Mouse (Mus musculus): ENCODE results near the gene Vmp1. TPM values are rescaled to one million over a fixed set of nuclear protein-coding genes. Genes with fewer than 3 reads are reported as not detected.

Gene Vmp1
- polyA plus RNA-seq, 1 experiment from 2014 or later, result 87.4 TPM

GRCm38 (mm10) chr11:86586177-86586867 lies 97.3 kb downstream of the Vmp1 start:
- Histone ChIP-seq H3K4me2 (replicated peaks) (0 out of 2 replicates have a peak overlapping the region, but pooled peaks have one; percentile 25), H3K4me3 (no peak overlapping the region), H3K36me3 (peaks cover 7% of the 10 kb centered on the region; the same call in 1 of the 2 replicates), H3K9me3 (no peaks in the 10 kb centered on the region), H3K9ac (replicated peaks) (0 out of 2 replicates have a peak overlapping the region, but pooled peaks have one; percentile 12), H3K27ac (replicated peaks) (no peak overlapping the region), H3K27me3 (no peaks in the 10 kb centered on the region), H3K4me1 (peaks cover 13% of the 10 kb centered on the region)
- ATAC-seq (ENCODE audit: low FRiP score, low read depth), result no peak
- 24% methylated on average over 12 of the region's 12 CpGs for WGBS

DNA sequence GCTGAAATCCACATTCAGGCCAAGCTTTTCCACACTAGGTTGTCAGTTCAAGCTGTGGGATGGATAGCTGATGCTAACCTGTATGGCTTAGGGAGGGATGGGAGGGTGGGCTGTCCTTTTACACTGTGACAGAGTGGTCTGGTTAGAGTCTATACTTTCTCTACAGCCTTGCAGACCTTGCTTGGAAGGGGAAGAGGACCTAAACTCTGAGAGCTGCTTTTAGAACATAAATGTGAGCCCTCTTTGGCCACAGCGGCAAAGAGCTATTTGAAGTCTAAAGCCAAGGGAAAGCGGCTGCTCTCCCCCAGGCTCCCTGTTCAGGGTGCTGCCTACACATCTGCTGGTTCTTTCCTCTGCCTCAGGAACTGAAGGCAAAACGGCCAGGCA lies 98.0 kb downstream of the Vmp1 start:
- Histone ChIP-seq H3K4me3 (no peak overlapping the region), H3K27me3 (no peaks in the 10 kb centered on the region), H3K36me3 (peaks cover 7% of the 10 kb centered on the region; the same call in 1 of the 2 replicates), H3K27ac (replicated peaks) (no peak overlapping the region), H3K9me3 (no peaks in the 10 kb centered on the region), H3K9ac (replicated peaks) (no peak overlapping the region), H3K4me1 (peaks cover 13% of the 10 kb centered on the region), H3K4me2 (replicated peaks) (no peak overlapping the region)
- ATAC-seq (ENCODE audit: low FRiP score, low read depth), result no peak
- 48% methylated on average over 3 of the region's 3 CpGs for WGBS

- ATAC-seq (ENCODE audit: low FRiP score, low read depth), result no peak
- no peaks in the 10 kb centered on the region for H3K27me3 ChIP-seq
- no peak overlapping the region for H3K4me3 ChIP-seq
- H3K27ac ChIP-seq (replicated peaks), result no peak overlapping the region
- no peaks in the 10 kb centered on the region for H3K9me3 ChIP-seq
- H3K36me3 ChIP-seq, result peaks cover 7% of the 10 kb centered on the region; the same call in 1 of the 2 replicates
- peaks cover 13% of the 10 kb centered on the region for H3K4me1 ChIP-seq
- 55% methylated on average over 7 of the region's 7 CpGs for WGBS
- no peak overlapping the region for H3K4me2 ChIP-seq (replicated peaks)
- no peak overlapping the region for H3K9ac ChIP-seq (replicated peaks)
Observed at GRCm38 (mm10) chr11:86584898-86585597, 98.6 kb downstream of the Vmp1 start.

DNA sequence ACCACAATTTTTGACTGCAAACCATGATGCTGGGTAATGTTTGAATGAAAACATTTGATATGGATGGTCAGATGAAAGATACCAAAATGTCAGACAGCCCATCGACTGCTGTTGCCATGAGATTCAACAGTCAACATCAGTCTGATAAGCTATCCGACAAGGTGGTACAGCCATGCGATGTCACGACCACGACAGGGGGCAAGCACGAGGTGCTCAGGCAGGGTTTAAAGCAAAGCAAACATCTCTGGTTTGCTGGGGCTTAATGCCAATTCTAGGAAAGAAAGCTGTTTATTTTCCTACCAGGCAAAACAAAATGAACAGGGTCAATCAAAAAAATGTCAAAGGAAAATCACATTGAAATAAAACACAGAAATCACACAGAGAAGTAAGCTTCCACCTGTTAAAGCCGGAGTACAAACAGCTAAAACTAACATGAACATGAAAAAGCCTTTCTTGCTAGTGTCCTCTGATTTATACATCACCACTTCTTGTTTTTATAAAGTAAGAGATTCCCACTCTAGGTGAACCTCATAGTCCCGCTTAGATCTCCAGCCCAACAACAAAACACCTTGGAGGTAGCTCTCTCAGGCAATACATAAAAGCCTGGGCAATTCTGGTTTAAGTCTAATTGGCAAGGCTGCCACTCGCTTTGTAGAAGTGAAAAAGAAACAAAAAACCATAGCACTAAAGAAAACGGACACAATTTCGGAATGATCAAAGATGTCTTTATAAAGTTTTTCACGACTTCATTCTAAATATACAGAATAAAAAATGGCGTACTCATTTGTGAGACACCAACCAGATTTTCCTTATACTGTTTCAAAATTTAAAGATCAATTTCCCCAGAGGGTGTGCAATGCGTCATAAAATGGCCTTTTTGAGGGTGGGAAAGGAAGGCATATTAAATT lies 99.4 kb downstream of the Vmp1 start:
- 89% methylated on average over 14 of the region's 14 CpGs for WGBS
- H3K9me3 ChIP-seq, result no peaks in the 10 kb centered on the region

GRCm38 (mm10) chr11:86583313-86583825 lies 100.3 kb downstream of the Vmp1 start:
- no peak overlapping the region for H3K9ac ChIP-seq (replicated peaks)
- H3K4me3 ChIP-seq, result no peak overlapping the region
- H3K9me3 ChIP-seq, result no peaks in the 10 kb centered on the region
- H3K4me1 ChIP-seq, result peaks cover 13% of the 10 kb centered on the region
- H3K4me2 ChIP-seq (replicated peaks), result no peak overlapping the region
- WGBS, result 91% methylated on average over 3 of the region's 3 CpGs
- no peak overlapping the region for H3K27ac ChIP-seq (replicated peaks)
- H3K27me3 ChIP-seq, result no peaks in the 10 kb centered on the region
- ATAC-seq (ENCODE audit: low FRiP score, low read depth), result no peak
- H3K36me3 ChIP-seq, result peaks cover 7% of the 10 kb centered on the region; the same call in 1 of the 2 replicates

More for the DNA sequence above, 99.4 kb downstream of the Vmp1 start:
- no peak overlapping the region for H3K4me3 ChIP-seq
- peaks cover 13% of the 10 kb centered on the region for H3K4me1 ChIP-seq
- no peak for ATAC-seq (ENCODE audit: low FRiP score, low read depth)
- no peak overlapping the region for H3K27ac ChIP-seq (replicated peaks)
- no peak overlapping the region for H3K4me2 ChIP-seq (replicated peaks)
- peaks cover 7% of the 10 kb centered on the region; the same call in 1 of the 2 replicates for H3K36me3 ChIP-seq
- H3K27me3 ChIP-seq, result no peaks in the 10 kb centered on the region
- no peak overlapping the region for H3K9ac ChIP-seq (replicated peaks)

GRCm38 (mm10) chr11:86582543-86583260 lies 100.9 kb downstream of the Vmp1 start:
- H3K4me1 ChIP-seq, result peaks cover 9% of the 10 kb centered on the region
- no peaks in the 10 kb centered on the region for H3K9me3 ChIP-seq
- H3K9ac ChIP-seq (replicated peaks), result no peak overlapping the region
- 91% methylated on average over 7 of the region's 7 CpGs for WGBS
- peaks cover 7% of the 10 kb centered on the region; the same call in 1 of the 2 replicates for H3K36me3 ChIP-seq
- H3K4me2 ChIP-seq (replicated peaks), result no peak overlapping the region
- H3K4me3 ChIP-seq, result no peak overlapping the region
- H3K27me3 ChIP-seq, result no peaks in the 10 kb centered on the region
- no peak for ATAC-seq (ENCODE audit: low FRiP score, low read depth)
- H3K27ac ChIP-seq (replicated peaks), result no peak overlapping the region

DNA sequence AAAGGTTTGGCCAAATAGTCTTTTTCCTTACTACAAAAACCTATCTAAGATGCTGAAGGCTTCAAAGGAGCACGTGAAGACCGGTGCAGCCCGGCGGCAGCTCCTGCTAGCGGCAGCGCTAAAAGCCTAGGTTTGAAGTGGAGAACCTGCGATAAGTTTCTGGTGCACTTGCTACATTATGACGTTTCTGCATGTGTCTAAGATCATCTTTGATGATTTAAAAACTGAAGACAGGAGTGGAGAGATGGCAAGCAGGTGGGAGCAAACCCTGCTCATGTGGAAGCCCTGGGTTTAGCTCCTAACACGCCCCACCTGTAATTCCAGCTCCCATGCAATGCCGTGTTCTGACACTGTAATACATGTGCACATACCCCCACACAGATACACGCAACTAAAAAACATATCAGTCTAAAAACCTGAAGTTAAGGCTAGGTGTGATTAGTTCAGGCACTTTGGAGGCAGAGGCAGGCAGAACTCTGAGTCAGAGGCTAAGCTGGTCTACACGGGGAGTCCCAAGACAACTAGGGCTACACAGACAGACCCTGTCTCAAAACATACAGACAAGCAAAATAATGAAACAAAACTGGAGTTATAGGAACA lies 101.6 kb downstream of the Vmp1 start:
- no peak for ATAC-seq (ENCODE audit: low FRiP score, low read depth)
- no peaks in the 10 kb centered on the region for H3K27me3 ChIP-seq
- peaks cover 5% of the 10 kb centered on the region for H3K4me1 ChIP-seq
- WGBS, result 95% methylated on average over 12 of the region's 12 CpGs
- no peak overlapping the region for H3K4me3 ChIP-seq
- no peak overlapping the region for H3K4me2 ChIP-seq (replicated peaks)
- no peak overlapping the region for H3K27ac ChIP-seq (replicated peaks)
- no peak overlapping the region for H3K9ac ChIP-seq (replicated peaks)
- no peaks in the 10 kb centered on the region for H3K9me3 ChIP-seq
- peaks cover 7% of the 10 kb centered on the region; the same call in 1 of the 2 replicates for H3K36me3 ChIP-seq

DNA sequence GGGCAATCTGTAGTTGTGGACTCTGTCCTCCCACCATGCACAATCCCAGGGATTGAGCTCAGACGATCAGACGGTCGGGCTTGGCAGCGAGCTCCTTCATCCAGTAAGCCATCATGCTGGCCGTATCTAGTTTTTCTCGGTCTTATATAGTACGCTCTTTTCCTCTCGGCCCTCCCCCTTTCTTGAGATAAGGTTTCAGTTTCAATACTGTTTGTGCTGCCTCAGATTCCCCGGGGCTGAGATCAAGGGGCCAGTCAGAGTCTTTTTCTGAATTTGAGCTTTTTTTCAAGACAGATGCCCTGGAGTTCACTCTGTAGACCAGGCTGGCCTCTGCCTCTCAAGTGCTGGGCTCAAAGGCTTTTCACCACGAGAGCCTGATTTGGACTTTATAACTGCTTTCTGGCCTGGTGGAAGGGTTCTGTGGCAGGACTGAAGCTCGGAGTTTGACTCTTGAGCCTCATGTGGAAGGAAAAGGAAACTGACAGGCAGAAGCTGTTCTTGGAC lies 102.3 kb downstream of the Vmp1 start:
- WGBS, result 72% methylated on average over 11 of the region's 11 CpGs
- no peaks in the 10 kb centered on the region for H3K27me3 ChIP-seq
- H3K27ac ChIP-seq (replicated peaks), result no peak overlapping the region
- H3K4me3 ChIP-seq, result no peak overlapping the region
- ATAC-seq (ENCODE audit: low FRiP score, low read depth), result no peak
- H3K9ac ChIP-seq (replicated peaks), result no peak overlapping the region
- no peaks in the 10 kb centered on the region for H3K4me1 ChIP-seq
- no peak overlapping the region for H3K4me2 ChIP-seq (replicated peaks)
- no peaks in the 10 kb centered on the region for H3K9me3 ChIP-seq
- H3K36me3 ChIP-seq, result peaks cover 7% of the 10 kb centered on the region; the same call in 1 of the 2 replicates

DNA sequence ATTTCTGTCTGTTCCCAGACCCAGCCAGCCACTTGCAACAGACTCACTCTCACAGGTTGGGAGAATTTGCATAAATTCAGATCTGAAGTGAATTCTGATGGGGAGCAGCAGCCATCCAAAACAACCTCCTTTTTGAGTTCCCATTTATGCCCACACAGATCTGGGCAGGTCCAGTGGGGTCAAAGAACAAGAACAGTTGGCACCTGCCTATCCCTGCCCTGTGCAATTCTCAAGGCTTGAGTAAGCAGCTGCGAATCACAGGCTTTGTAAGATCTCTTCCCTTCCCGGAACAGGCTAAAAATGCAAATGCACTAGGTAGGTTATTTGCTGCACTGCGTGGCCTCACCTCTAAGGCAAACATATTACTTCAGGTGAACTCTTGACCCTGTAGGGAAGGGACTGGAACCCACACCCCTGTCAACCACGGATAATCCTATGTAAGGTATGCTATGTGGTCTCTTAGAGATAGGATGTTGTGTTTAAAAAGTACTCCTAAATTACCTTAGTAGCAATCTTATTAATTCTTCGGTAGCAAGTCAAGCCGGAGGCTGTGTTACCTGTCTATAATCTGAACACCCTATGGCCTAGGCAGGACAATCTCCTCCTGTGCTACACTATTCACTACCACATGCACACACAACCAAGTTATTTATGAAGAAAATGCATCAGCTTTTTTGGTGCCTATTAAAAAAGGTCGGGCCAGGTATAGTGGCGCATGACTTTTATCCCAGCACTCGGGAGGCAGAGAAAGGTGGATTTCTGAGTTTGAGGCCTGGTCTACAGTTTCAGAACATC lies 103.1 kb downstream of the Vmp1 start:
- H3K27ac ChIP-seq (replicated peaks), result no peak overlapping the region
- H3K4me3 ChIP-seq, result no peak overlapping the region
- WGBS, result 91% methylated on average over 9 of the region's 9 CpGs
- ATAC-seq (ENCODE audit: low FRiP score, low read depth), result no peak
- peaks cover 7% of the 10 kb centered on the region; the same call in 1 of the 2 replicates for H3K36me3 ChIP-seq
- no peaks in the 10 kb centered on the region for H3K9me3 ChIP-seq
- H3K27me3 ChIP-seq, result no peaks in the 10 kb centered on the region
- no peak overlapping the region for H3K9ac ChIP-seq (replicated peaks)
- no peak overlapping the region for H3K4me2 ChIP-seq (replicated peaks)
- no peaks in the 10 kb centered on the region for H3K4me1 ChIP-seq

DNA sequence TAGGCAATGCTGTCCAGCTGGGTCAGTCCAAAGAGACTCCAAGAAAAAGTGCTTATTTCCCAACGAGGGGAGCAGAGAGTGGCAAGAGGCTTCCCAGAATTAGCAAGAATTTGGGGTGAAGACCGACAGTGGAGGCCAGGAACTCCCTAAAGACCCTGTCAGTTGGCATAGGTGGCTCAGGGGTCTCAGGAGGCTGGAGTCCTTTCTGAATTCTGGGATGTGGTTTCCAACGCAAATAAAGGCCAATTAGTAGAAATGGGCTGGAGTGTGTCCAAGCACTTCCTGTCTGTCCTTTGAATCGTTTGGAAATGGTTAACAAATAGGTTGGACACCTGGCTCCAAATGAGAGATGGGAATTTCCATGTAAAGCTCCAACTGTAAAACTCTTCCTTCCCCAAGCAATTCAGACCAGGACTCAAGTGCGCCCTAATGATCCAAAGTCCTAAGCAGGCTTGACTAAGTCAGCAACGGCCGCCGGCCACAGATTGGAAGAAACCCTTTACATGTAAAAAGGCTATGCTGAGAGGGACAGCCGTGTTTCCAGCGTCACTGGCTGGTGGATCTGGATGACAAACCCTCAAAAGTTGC lies 103.8 kb downstream of the Vmp1 start:
- Histone ChIP-seq H3K4me1 (no peaks in the 10 kb centered on the region), H3K4me2 (replicated peaks) (no peak overlapping the region), H3K36me3 (peaks cover 1% of the 10 kb centered on the region; the same call in 1 of the 2 replicates), H3K4me3 (no peak overlapping the region), H3K9me3 (no peaks in the 10 kb centered on the region), H3K27ac (replicated peaks) (no peak overlapping the region), H3K9ac (replicated peaks) (no peak overlapping the region), H3K27me3 (no peaks in the 10 kb centered on the region)
- WGBS, result 91% methylated on average over 10 of the region's 10 CpGs
- ATAC-seq (ENCODE audit: low FRiP score, low read depth), result no peak

Measured in midbrain, embryonic 12.5 days (tissue).